ENCODE assay signal across 18 mouse cellular contexts in genomic region chr15:77069019-77069418, GRCm38 (mm10). TPM values are rescaled to one million over a fixed set of nuclear protein-coding genes. Genes with fewer than 3 reads are reported as not detected.
DNase-seq lines count a peak whose midpoint lies in the region; ATAC-seq and TF ChIP-seq lines count a peak whose summit lies in the region.
"Had no signal": no experiment of that assay in that cellular context is flagged by ENCODE, and none has a peak within 500 bp of the region (broad histone marks: within the 10 kb centered on the region; RNA-seq: fewer than 3 reads in every experiment).

No protein-coding gene starts in this region.

- ATAC-seq in heart, embryonic 11.5 days (replicated peaks; ENCODE audit: insufficient number of reproducible peaks, low FRiP score, low TSS enrichment): no peak
- ATAC-seq in lung, embryonic 14.5 days (ENCODE audit: insufficient read depth): no peak
- ATAC-seq in heart, embryonic 15.5 days (replicated peaks; ENCODE audit: insufficient number of reproducible peaks, insufficient read depth, low FRiP score, low read depth): peak; percentile 51; the same call in 1 of the 2 replicates
- ATAC-seq: CD4-positive, CD25-positive, alpha-beta regulatory T cell, adult 4 months; inflammation-experienced regulatory T-cells, adult 6 months had no signal

- no peak overlapping the region for H3K4me3 ChIP-seq in heart, embryonic 11.5 days (ENCODE audit: low read depth, low read length)
- no peak overlapping the region for H3K4me3 ChIP-seq in lung, embryonic 14.5 days (ENCODE audit: low read depth, low read length)
- H3K4me3 ChIP-seq in C2C12 (ENCODE audit: insufficient read depth, poor library complexity, severe bottlenecking): no peak overlapping the region
- no peak overlapping the region for H3K4me3 ChIP-seq in heart, embryonic 15.5 days
- H3K4me3 ChIP-seq: erythroblast, embryonic 14.5 days; heart, adult 2 months had no signal

- no peak overlapping the region for H3K9ac ChIP-seq in heart, embryonic 11.5 days (ENCODE audit: low read depth, low read length)
- no peak overlapping the region for H3K9ac ChIP-seq in lung, embryonic 14.5 days
- no peak overlapping the region for H3K9ac ChIP-seq in heart, embryonic 15.5 days

- no peaks in the 10 kb centered on the region for H3K79me2 ChIP-seq in C2C12 (ENCODE audit: control insufficient read depth, insufficient read depth)

- H3K79me3 ChIP-seq in C2C12 (ENCODE audit: low read depth): no peaks in the 10 kb centered on the region

- peaks cover 19% of the 10 kb centered on the region for H3K4me1 ChIP-seq in heart, embryonic 11.5 days (ENCODE audit: control insufficient read depth, insufficient read depth, low read length)
- H3K4me1 ChIP-seq in lung, embryonic 14.5 days (ENCODE audit: insufficient read depth): no peaks in the 10 kb centered on the region
- H3K4me1 ChIP-seq in heart, embryonic 15.5 days (replicated peaks): peaks cover 25% of the 10 kb centered on the region

- WGBS in heart, embryonic 11.5 days (ENCODE audit: insufficient replicate concordance): 53% methylated on average over 3 of the region's 3 CpGs
- 77% methylated on average over 3 of the region's 3 CpGs for WGBS in lung, embryonic 14.5 days
- 41% methylated on average over 3 of the region's 3 CpGs for WGBS in heart, embryonic 15.5 days

- no peak overlapping the region for H3K4me2 ChIP-seq in heart, embryonic 11.5 days
- no peak overlapping the region for H3K4me2 ChIP-seq in lung, embryonic 14.5 days
- no peak overlapping the region for H3K4me2 ChIP-seq in heart, embryonic 15.5 days

- H3K27ac ChIP-seq in heart, embryonic 11.5 days (ENCODE audit: low read depth, low read length): peak overlapping the region; percentile 42; the same call in 1 of the 2 replicates
- no peak overlapping the region for H3K27ac ChIP-seq in lung, embryonic 14.5 days (ENCODE audit: low read depth)
- H3K27ac ChIP-seq in heart, embryonic 15.5 days: peak overlapping the region; percentile 79
- H3K27ac ChIP-seq: macrophage had no signal

- H3K9me3 ChIP-seq in heart, embryonic 11.5 days (replicated peaks; ENCODE audit: control insufficient read depth, low read length): no peaks in the 10 kb centered on the region
- H3K9me3 ChIP-seq in lung, embryonic 14.5 days (ENCODE audit: low read depth, low read length): no peaks in the 10 kb centered on the region
- H3K9me3 ChIP-seq in heart, embryonic 15.5 days (replicated peaks): no peaks in the 10 kb centered on the region

- no peaks in the 10 kb centered on the region for H3K27me3 ChIP-seq in heart, embryonic 11.5 days (ENCODE audit: control insufficient read depth, insufficient read depth, low read length)
- H3K27me3 ChIP-seq in lung, embryonic 14.5 days (ENCODE audit: insufficient read depth, low read length): no peaks in the 10 kb centered on the region
- H3K27me3 ChIP-seq in C2C12 (ENCODE audit: control insufficient read depth, insufficient read depth, insufficient read length): no peaks in the 10 kb centered on the region
- no peaks in the 10 kb centered on the region for H3K27me3 ChIP-seq in heart, embryonic 15.5 days

- H3ac ChIP-seq in C2C12 (ENCODE audit: control insufficient read depth, insufficient read length, low read depth): no peak overlapping the region

- H3K36me3 ChIP-seq in heart, embryonic 11.5 days (ENCODE audit: control insufficient read depth, insufficient read depth, low read length): no peaks in the 10 kb centered on the region
- no peaks in the 10 kb centered on the region for H3K36me3 ChIP-seq in lung, embryonic 14.5 days (ENCODE audit: insufficient read depth)
- peaks cover 3% of the 10 kb centered on the region for H3K36me3 ChIP-seq in C2C12 (ENCODE audit: control insufficient read depth, insufficient read depth)
- H3K36me3 ChIP-seq in heart, embryonic 15.5 days: no peaks in the 10 kb centered on the region

- TF ChIP-seq CTCF in lung, embryonic 14.5 days (IDR thresholded peaks at IDR 0.05; ENCODE audit: low read depth): no peak
- TF ChIP-seq CTCF in C2C12 (IDR thresholded peaks at IDR 0.05; ENCODE audit: control insufficient read depth, insufficient read depth, insufficient read length): no peak

- DNase-seq in heart, adult 11 months: no peak
- DNase-seq in lung, embryonic 14.5 days: peak; percentile 18
- no peak for DNase-seq in lung, postnatal 25 days (ENCODE audit: low spot score)
- DNase-seq in gastrocnemius, adult 8-10 months (ENCODE audit: low spot score in 2 of 2): no peak
- no peak for DNase-seq in spleen, postnatal 14 days (ENCODE audit: low spot score in 2 of 2)
- DNase-seq: layer of hippocampus, postnatal 36 days had no signal

TF ChIP-seq in C2C12, 6 proteins besides CTCF, POLR2A, EP300 and RAD21:
- TF ChIP-seq MYOD1 (IDR thresholded peaks at IDR 0.05; ENCODE audit: control insufficient read depth, insufficient read length, low read depth): peak; percentile 28
- TF ChIP-seq MAX (IDR thresholded peaks at IDR 0.05): peak; percentile 85
- no peak for TF ChIP-seq USF1 (IDR thresholded peaks at IDR 0.05; ENCODE audit: low read depth)
- TF ChIP-seq FOSL1 (IDR thresholded peaks at IDR 0.05; ENCODE audit: insufficient read depth, low read length, poor library complexity, severe bottlenecking): peak; percentile 93
- TF ChIP-seq MYOG (IDR thresholded peaks at IDR 0.05; ENCODE audit: control insufficient read depth, extremely low read depth, insufficient read length): no peak
- TF ChIP-seq CEBPB (IDR thresholded peaks at IDR 0.05; ENCODE audit: low read depth): peak; percentile 97

RNA-seq across cellular contexts. Expression of gene Mb, which starts 18.5 kb away (rescaled TPM):
- 138 and 139 TPM in 2 replicates for polyA plus RNA-seq in heart, embryonic 11.5 days (2014; fragmentation: Nextera tagmentation; extraction: Ambion mirVana)
- polyA plus RNA-seq in lung, embryonic 14.5 days (2014; fragmentation: Nextera tagmentation; extraction: Ambion mirVana): 0.51 and 1.3 TPM in 2 replicates
- 3.1 TPM for polyA plus RNA-seq in C2C12 (2012; fragmentation: generic; extraction: Trizol)
- polyA plus RNA-seq in heart, embryonic 15.5 days (2015; fragmentation: Nextera tagmentation; extraction: Ambion mirVana): 776 and 844 TPM in 2 replicates
- 1,000 to 10,000 TPM; 3,053 to 3,564 (median 3,434) TPM for total RNA-seq in gastrocnemius, adult 8-10 months (2022)
- total RNA-seq: neutrophil, adult 5-6 weeks had no signal
- polyA plus RNA-seq: CD4-positive, CD25-positive, alpha-beta regulatory T cell, adult 4 months; erythroblast, embryonic 14.5 days; inflammation-experienced regulatory T-cells, adult 6 months; liver, adult 2 months; macrophage; small intestine, adult 2 months had no signal

RNA-seq across cellular contexts. Expression of gene Apol6, which starts 24.5 kb away (rescaled TPM):
- polyA plus RNA-seq in heart, embryonic 11.5 days (2014; fragmentation: Nextera tagmentation; extraction: Ambion mirVana): 0.16 and 0.52 TPM in 2 replicates
- 0.09 and 0.12 TPM in 2 replicates for polyA plus RNA-seq in lung, embryonic 14.5 days (2014; fragmentation: Nextera tagmentation; extraction: Ambion mirVana)
- polyA plus RNA-seq in C2C12 (2012; fragmentation: generic; extraction: Trizol): 0.06 TPM
- polyA plus RNA-seq in heart, embryonic 15.5 days (2015; fragmentation: Nextera tagmentation; extraction: Ambion mirVana): 0.19 and 0.26 TPM in 2 replicates
- total RNA-seq in gastrocnemius, adult 8-10 months (2022): 10 to 100 TPM; 29.4 to 66.8 (median 49.7) TPM
- total RNA-seq: layer of hippocampus, postnatal 36 days; neutrophil, adult 5-6 weeks had no signal
- polyA plus RNA-seq: CD4-positive, CD25-positive, alpha-beta regulatory T cell, adult 4 months; kidney, embryonic 16.5 days; liver, adult 2 months; macrophage had no signal

Comparison
In these comparisons a context has a peak if more than half of its experiments do, and no peak if none do; other contexts are left out.
1. RNA of gene Mb, which starts 18.5 kb away (polyA plus RNA-seq): 776 to 844 TPM in heart, embryonic 15.5 days and 138 to 139 TPM in heart, embryonic 11.5 days; 3.1 TPM in C2C12 (single experiment) and 0.51 to 1.3 TPM in lung, embryonic 14.5 days; every median in the first group is over 10 times any median in the second.